Mouse (Mus musculus): ENCODE results near the gene Sema3a.

GRCm38 (mm10) chr5:13312667-13313066 lies 187.5 kb downstream of the Sema3a start:
- no peak for TF ChIP-seq POLR2A (IDR thresholded peaks at IDR 0.05; ENCODE audit: borderline replicate concordance, extremely low read depth, low read depth, low read length)
- TF ChIP-seq CTCF (IDR thresholded peaks at IDR 0.05; ENCODE audit: insufficient read depth, low read length), result no peak

Data from lung, adult 2 months (tissue).